Mouse (Mus musculus): Measurements from ENCODE around the gene Snn.
A peak's percentile ranks its signal among the peaks of the same experiment; 100 is the strongest.
"Not testable (repeated sequence)": the region's sequence is repeated elsewhere in the genome, so short reads cannot be mapped to it uniquely, and the experiment has no call there.

Gene Snn

DNA sequence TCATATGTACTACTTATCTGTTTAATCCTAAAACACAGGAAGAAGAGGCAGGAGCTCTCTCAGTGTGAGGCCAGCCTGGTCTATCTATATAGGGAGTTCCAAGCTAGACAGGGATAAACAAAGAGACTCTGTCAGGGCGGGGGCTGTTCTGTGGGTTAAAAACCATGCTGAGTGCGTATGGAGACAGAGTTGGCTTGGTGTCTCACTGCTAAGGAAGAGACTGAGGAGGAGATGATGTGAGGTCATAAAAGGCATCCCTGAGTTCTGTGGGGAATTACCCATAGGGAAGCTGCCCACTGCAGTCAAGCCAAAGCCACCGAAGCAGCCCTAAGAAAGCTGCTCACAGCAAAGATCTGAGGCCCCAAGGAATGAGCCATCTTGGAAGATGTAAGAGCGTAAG lies at the start of gene Snn:
Gene Snn, plus strand, starts transcription at position 301 of the 400 bp plus-strand sequence.
- DNase-seq: no peak

DNA sequence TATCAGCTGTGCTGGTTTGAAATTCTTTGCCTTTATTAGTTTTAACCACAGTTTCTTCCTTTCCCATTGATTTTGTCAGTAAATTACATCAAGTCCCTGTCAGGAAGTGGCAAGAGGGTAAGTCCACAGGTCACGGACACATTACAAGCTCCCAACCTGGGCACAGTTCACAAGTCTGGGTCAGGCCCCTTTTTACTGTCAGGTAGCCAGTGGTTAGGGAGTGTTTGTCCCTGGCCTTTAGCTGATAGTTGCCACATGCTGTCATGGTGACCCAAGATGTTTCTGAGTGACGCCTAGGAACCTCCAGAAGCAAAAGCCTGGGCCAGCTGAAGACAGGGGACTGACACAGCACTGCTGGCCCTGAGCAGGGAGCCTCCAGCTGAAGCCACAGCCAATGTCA lies 49.5 kb upstream of the Snn start:
- no peak for DNase-seq

DNA sequence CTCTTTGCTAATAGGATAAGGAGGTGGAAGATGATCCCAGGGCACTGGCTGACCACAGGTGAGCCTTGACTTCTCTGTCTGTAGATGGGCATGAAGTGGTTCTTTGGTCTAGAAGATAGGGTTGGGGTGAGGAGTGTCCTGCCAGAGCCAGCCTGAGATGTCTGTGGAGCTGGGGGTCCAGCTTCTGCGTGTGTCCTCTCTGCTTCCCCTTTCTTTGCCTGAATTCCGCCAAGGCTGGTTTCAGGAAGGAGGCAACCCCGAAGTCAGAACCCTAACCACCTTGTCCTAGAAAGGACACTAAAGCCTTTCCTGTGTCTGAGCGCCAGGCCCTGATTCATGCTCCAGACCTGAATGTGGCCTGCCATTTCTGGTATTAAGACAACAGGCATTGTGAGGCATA lies 48.8 kb upstream of the Snn start:
- DNase-seq: no peak

DNA sequence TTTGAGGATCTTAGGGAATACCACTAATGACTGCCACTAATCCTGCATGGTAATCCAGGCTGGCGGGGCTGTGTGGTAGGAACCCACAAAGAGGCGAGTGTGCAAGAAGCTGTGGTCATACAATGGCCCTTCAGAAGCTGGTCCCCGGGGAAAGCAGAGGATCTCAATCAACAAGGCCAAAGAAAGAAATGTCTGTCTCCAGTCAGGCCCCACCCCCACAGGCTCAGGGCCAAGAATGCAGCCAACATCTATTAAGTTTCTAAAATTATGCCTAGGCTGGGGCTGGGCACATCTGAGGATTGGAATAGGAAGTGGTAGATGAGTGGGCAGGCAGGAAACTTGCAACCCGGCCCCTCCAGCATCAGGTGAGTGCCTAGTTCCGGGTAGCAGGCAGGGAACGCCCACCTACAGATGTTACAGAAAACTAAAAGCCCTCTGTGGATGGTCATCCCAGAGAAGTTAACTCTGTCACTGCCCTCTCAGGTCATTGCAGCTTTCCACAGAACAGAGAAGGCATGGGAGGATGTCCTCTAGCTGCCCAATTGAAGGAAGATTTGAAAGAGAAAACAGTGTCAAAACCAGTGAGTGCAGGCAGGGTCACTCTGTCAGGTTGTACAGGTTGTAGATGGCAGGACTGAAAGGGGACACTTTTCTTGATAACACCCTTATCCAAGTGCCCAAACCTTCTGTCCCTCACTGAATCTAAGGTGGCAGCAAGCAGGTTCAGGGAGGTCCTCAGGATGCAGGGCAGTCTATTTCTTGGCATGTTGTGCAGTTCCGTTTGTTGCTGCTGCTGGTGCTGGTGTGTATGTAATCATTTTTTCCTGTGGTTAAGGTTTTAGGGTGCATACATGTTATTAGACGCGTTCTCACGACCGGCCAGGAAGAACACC lies 47.9 kb upstream of the Snn start:
- peak; percentile 42 for DNase-seq

DNA sequence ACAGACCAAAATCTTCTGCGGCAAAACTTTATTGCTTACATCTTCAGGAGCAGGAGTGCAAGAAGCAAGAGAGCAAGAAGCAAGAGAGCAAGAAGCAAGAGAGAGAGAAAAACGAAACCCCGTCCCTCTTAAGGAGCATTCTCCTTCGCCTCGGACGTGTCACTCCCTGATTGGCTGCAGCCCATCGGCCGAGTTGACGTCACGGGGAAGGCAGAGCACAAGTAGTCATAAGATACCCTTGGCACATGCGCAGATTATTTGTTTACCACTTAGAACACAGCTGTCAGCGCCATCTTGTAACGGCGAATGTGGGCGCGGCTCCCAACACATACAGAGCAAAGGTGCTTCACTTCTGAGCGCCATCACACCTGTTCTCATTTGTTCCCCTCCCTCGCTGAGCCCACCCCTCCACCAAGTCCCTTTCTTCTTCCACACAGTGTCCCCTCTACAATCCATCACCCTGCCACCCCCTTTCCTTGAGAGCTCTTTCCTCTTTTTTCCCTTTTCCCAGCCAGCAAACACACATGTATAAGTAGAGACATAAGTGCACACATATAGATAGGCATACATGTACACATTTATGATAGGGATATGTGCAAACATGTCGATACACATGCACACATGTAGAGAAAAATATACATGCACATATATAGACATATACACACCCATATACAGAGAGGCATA lies 47.1 kb upstream of the Snn start:
- not testable (repeated sequence) for DNase-seq

DNA sequence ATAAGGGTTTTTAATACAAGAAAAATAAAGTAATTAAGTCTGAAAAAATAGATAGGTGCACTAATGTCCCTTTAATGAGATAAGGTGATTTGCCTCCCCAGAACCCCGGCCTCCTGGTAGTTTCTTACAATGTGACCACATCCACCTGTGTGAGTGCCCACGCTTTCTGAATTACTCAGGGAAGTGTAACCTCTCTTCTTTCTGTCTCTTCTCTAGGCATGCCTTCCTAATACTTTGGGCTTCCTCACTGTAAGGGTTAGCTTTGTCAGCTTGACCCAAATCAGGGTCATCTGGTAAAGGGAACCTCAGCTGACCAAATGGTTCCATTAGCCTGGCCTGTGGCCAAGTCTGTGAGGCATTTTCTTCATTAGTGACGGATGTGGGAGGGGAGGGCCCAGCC lies 46.3 kb upstream of the Snn start:
- no peak for DNase-seq

DNA sequence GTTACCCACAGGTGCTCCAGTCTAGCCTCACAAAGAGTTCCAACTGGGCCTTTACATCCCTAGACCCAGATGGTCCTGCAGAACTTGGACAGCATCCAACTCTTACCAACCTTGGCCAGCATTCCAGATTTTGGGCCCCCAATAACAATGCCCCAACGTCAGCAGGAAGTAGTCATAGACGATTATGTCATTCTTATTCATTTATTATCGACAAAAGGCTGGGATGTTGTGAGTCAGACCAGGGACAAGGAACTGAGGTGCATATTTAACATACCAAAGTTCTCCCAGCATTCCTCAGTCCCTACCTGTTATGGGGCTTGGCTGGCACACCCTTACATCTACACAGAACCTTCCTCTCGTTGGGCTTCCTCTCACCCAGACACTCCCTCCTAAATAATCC lies 44.4 kb upstream of the Snn start:
- no peak for DNase-seq

DNA sequence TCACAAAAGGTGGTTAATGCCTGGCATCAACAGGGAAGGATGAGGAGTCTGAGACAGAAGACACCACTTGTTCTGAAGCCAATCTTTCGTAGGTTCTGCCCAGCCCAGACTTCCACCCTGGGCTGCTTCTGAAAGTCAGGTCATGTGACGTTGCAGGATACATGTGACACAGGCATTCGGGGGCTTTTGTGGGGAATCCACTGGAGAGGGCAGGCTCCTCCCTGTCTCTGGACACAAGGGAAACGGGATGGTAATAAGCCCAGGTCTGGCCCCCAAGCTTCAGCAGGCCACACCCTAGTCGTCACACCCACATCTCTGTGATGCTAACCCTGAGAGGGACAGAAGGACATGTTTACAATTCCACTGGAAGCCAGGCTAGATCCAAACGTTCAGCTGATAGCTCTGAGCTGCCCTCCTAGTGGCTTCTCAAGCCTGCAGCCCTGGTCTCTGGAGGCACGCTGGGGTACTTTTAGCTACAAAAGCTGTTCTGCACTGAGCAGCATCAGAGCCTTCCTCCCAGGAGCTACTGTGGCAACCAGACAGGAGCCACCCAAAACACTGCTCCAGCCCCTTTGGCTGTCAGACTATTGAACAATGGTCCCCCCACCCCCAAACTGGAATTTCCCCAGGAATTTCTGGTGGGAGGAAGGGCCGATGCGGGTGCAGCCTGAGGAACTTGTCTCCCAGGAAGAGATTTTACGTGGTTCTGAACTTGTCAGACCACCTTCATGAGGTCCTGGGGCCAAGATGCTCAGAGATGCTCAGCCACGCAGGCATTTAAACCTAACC lies 42.7 kb upstream of the Snn start:
- no peak for DNase-seq

DNA sequence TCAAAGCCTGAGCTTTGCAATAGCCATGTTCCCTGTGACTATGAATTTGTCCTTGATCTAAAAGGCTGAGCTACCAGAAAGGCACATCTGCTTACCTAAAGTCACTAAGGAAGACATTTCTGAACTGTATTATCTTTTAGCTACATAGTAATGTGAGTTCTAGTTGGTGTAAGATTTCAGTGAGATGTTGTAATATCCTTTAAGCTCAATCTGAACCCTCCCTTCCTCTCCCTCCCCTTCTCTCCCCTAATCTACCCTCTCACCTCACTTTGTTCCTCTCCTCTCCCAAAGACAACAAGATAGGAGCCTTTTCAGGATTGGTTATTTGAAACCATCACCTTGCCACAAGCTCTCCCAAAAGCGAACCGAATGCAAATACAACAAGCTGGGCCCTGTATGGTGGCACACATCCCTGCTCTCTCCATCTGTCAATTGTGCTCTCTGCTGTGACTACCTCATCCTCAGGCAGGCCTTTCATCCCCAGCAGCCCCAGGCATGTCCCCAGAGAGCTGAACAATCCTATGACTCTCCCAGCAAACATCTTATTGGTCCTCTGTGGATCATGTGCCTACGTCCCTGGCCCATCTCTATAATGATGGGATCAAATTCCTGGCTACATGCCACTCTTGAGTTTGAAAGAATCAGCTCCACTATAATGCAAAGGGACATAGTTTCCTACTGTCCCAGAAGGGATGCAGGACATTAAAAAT lies 39.2 kb upstream of the Snn start:
- no peak for DNase-seq

DNA sequence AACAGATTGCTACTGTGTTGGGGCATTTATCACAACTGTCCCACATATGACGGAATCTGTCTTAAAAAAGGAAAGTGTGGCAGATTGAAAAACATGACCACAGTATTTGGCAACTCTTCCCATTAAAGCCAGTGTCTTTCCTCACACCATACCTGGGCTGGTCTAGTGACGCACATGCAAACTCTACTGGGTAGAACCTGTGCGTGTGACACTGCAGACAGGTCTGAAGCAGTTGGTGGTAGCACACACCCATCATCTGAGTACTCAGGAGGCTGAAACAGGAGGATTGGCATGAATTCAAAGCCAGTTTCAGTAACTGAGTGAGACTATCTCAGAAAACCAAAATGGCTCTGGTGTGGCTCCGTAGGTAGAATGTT lies 38.6 kb upstream of the Snn start:
- DNase-seq: no peak

DNA sequence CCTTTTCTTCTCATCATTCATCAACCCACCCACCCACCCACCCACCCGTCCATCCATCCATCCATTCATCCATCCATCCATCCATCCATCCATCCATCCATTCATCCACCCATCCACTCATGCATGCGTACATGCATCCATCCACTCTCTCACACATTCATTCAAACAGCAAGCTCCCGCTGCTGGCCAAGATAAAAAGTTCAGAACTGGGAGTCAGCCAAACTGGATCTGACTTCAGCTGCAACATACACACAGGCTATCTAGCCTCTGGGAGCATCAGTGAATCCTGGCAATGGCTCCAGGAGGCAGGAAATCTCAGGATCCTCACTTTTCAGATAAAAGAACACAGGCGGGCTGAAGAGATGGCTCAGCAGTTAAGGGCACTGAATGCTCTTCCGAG lies 37.1 kb upstream of the Snn start:
- DNase-seq: no peak

DNA sequence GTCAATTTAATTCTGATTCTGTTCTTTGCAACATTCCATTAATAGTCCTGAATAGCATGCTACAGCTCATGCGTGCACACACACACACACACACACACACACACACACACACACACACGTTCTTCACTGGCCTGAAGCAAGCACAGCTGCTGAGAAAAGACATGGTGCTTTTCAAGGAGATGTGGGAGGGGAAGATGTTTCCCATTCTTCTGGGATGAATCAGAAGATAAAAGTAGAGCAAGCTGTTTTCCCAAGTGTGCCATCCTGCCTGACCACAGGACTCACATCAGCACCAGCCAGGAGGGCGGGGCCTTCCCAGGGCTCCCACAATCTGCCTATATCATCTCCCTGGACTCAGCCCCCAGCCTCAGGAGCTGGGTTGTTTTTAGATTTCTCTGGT lies 35.9 kb upstream of the Snn start:
- DNase-seq: no peak

DNA sequence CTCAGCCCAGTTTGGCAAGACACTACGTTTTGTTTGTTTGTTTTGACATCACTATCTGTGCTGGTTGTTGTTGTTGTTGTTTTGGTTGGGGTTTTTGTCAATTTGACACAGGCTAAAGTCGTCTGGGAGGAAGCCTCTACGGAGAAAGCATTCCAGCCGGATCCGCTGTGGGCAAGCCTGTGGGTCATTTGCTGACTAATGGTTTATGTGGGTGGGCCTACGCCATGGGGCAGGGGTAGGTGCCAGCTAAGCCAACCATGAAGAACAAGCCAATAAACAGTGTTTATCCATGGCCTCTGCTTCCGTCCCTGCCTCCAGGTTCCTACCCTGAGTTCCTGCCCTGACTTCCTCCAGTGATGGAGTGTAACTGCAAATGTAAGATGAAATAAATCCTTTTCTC lies 32.5 kb upstream of the Snn start:
- DNase-seq: no peak

DNA sequence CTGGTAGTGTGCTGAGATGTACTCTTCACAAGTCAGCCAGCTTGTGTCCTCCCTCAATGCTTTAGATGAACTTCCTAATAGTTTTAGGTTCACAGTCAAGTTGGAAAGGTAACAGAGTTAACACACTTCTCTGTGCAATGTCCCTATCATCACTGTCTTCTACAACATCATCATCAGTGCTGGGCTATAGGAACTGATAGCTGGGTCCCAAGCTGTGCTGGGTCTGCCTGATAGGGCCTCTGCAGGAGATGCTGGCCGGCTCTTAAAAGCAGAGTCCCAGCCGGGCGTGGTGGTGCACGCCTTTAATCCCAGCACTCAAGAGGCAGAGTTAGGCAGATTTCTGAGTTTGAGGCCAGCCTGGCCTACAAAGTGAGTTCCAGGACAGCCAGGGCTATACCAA lies 29.9 kb upstream of the Snn start:
- no peak for DNase-seq

DNA sequence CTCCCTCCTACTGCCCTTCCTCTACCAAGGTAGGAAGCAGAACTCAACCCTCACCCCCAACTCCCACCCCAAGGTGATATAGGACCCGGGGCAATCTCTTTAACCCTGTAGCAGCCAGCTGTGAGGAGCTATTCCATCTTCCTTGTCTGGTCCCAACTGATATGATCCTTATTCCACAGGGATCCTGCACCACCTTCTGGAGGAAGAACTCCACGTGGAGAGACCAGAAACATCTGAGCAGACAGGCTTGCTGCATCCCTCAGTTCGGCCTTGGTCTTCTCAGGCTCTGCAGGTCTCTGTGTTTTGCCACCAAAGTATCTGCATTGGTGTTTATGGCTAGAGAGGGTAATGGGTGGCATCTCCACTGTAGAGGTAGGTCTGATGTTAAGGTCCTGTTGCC lies 29.4 kb upstream of the Snn start:
- DNase-seq: no peak

DNA sequence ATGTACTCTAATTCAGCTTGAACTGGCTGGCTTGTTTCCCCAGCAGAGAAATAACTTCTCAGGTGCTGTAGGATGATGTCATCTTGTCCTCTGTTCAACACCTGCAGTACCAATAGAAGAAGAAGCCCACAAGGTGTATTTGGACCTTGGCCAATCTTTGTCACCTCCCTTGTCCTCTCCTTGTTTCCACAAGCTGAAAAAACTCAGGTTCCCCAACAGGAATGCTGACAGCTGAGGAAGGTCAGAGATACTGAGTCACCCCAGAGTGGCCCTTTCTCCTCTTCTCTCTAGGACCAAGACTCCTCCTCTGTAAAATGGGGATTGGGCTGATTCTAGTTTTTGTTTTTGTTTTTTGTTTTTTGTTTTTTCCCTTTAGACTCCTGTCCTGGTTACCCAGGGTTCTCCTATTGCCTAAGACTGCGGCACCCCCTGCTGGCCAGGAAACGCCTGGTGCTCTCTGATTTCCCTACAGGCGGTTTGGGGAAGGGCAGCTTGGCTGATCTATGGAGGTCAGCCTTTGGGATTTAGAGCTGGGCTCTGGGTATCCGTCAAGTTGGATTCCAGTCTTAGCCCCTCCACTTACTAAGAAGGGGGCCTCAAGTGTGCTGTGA lies 26.4 kb upstream of the Snn start:
- peak; percentile 63 for DNase-seq

DNA sequence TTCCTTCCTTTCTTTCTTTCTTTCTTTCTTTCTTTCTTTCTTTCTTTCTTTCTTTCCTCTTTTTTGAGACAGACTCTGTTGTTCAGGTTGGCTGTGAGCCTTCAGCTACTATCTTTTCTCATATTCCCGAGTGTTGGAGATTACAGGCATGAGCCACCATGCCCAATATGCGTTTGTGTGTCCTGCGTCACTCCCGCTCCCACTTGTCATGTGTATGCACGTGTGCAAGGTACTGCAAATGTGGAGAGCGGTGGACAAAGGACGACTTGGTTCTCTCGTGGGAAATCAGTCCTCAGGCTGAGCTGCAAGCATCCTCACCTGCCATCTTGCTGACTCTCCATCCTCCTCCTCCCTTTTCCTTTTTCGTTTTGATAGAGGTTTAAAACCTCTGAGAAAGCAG lies 25.5 kb upstream of the Snn start:
- no peak for DNase-seq

DNA sequence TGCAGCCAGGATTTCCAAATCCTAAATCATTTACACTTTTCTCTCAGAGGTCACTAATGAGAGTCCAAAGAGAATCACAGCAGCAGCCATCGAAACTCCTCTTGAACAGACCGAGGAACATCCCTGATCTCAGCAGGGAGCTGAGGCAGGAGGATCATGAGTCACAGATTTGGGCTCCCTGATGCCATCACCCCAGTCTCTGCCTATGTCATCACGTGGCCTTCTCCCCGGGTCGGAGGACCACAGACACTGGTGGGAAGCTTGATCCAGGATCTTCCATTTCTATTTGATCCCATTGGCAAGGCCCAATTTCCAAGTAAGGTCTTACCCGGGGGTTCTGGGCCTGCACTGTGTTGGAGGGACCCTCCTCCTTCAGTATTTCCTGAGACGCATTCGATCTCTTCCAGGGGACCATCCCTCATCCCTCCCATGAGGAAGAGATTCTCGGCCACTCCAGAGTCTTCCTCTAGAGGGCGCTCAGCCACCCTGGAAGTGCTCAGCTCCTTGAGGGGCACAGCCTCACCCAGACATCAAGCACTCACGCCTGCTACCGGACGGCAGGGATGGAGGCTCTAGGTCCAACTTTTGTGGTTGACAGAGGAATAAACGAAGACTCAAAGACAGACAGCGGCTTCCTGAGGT lies 24.8 kb upstream of the Snn start:
- DNase-seq: peak; percentile 74

DNA sequence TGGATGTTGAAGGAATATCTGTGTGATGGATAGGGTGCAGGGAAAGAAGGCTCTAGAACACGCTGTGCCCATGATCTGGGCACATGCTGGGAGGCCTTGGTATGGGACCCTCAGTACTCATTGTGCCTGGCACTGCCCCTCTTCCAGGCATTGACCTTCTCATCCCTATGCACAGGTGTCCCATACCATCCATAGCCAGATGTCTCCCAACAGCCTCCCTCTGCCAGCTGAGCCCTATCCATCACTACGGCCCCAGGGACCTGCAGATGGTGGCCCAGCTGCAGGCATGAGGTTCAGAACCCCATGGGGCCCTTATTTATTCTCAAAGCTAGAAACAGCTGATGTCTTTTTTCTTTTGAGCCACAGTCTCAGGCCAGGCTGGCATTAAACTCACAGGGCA lies 20.1 kb upstream of the Snn start:
- DNase-seq: no peak

DNA sequence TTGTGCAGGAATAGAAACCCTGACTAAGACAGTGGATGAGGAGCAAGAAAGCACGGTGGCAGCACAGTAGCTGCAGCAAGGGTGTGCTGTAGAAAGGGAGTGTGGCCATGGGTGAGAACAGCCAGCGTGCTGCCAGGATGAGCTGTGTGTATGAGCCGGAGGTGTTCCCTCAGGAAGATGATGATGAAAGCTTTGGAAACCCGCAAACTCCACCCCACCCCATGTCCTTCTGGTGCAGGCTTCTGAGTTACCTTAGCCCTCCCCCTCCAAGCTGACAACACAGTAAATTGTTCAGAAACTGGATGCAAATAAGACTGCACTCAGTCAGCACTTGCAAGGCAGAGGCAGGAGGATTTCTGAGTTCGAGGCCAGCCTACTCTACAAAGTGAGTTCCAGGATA lies 17.5 kb upstream of the Snn start:
- DNase-seq: no peak

DNA sequence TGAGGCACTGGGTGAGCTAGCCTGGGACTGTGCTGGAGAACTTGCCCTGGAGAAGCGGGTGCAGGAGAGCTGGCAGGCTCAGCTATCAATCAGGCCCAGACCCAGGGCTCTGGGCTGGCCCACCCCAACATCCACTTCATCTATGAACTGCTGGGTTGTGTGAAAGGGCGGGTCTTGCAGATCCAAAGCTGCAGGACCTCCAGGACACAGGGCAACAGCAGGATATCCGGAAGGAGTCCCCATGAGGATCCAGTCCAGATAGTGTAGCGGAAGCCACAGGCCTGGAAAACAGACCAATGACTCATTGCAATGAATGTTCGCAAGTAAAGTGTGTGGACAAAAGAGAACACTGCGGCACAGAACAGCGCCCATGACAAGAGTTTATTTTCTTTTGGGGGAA lies 14.3 kb upstream of the Snn start:
- no peak for DNase-seq

DNA sequence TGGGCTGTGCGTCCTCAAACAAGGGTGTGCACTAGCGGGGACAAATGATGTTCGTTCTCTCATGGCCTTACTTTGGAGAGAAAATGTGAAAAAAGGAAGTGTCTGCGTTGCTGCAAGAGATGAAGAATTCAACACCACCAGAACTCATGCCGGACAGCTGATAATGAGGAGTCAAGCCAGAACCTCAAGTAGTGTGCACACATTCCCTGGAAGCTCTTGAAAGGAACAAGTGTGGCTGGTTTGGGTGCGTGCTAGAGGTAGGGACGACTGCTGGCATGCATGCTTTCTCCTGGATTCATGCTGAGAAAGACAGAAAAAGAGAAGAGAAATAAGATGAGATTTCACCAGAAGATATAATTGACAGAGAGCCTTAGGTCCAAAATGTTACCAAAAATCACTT lies 13.6 kb upstream of the Snn start:
- DNase-seq: no peak
